In the genomic region with DNA sequence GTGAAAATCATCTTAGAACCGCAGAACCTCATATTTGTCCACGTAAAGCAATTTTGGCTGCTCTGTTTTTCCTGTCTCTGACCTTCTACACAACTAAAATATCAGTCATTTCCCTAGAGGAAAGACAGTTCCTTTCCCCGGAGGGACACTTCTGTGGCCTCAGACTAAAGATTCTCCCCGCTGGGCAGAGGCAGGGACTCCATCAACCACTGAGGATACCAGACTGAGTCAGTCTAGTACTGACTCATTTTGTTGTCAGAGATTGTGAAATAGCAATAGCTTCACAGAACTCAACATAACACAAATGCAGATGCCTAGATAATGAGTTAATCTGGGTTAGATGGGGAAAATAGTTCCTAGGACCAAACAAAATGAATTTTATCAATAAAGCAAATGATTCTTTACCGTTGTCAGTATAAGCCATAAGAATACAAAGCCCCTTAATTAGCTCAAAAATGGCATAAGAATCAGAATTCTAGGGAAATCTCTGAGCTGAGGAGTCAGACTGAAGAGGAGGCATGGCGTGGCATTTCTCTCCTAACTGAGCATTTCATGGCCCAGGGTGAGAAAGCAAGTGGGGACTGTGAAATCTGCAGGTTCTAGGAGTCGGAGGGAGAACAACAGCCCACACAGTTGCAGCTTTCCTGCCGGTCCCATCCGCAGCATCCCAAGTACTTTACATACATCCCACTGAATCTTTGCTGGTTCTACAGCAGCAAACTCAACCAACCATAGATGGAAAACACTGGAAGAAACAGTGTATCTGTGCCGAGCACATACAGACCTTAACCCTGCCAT, we compare ENCODE assay signal across 22 mouse cellular contexts. TPM values are rescaled to one million over a fixed set of nuclear protein-coding genes. Genes with fewer than 3 reads are reported as not detected.
A peak's percentile ranks its signal among the peaks of the same experiment; 100 is the strongest.
DNase-seq lines count a peak whose midpoint lies in the region; ATAC-seq and TF ChIP-seq lines count a peak whose summit lies in the region.
"Had no signal": no experiment of that assay in that cellular context is flagged by ENCODE, and none has a peak within 500 bp of the region (broad histone marks: within the 10 kb centered on the region; RNA-seq: fewer than 3 reads in every experiment).

No protein-coding gene starts in this region.

- H3K79me3 ChIP-seq in C2C12 (ENCODE audit: low read depth): no peaks in the 10 kb centered on the region

- H3K4me2 ChIP-seq in midbrain, embryonic 11.5 days: no peak overlapping the region
- H3K4me2 ChIP-seq in midbrain, embryonic 15.5 days: no peak overlapping the region
- H3K4me2 ChIP-seq: heart, embryonic 11.5 days; heart, embryonic 15.5 days; hindbrain, embryonic 13.5 days had no signal

- no peaks in the 10 kb centered on the region; the same call in 1 of the 2 replicates for H3K27me3 ChIP-seq in midbrain, embryonic 11.5 days (ENCODE audit: control insufficient read depth, insufficient read depth, low read length)
- H3K27me3 ChIP-seq in midbrain, embryonic 15.5 days (replicated peaks): no peaks in the 10 kb centered on the region
- H3K27me3 ChIP-seq in C2C12 (ENCODE audit: control insufficient read depth, insufficient read depth, insufficient read length): no peaks in the 10 kb centered on the region
- peaks cover 3% of the 10 kb centered on the region; the same call in 1 of the 2 replicates for H3K27me3 ChIP-seq in limb, embryonic 10.5 days (ENCODE audit: low read depth, poor library complexity, severe bottlenecking)
- H3K27me3 ChIP-seq: heart, embryonic 15.5 days had no signal

- H3K9me3 ChIP-seq in midbrain, embryonic 11.5 days (ENCODE audit: control insufficient read depth, low read length): no peaks in the 10 kb centered on the region
- no peaks in the 10 kb centered on the region for H3K9me3 ChIP-seq in midbrain, embryonic 15.5 days
- H3K9me3 ChIP-seq in limb, embryonic 10.5 days (replicated peaks): no peaks in the 10 kb centered on the region
- H3K9me3 ChIP-seq: embryonic facial prominence, embryonic 10.5 days; heart, embryonic 15.5 days; hindbrain, embryonic 13.5 days had no signal

- WGBS in midbrain, embryonic 11.5 days: 84% methylated on average over 10 of the region's 10 CpGs
- WGBS in midbrain, embryonic 15.5 days: 87% methylated on average over 10 of the region's 10 CpGs
- WGBS in limb, embryonic 10.5 days: 89% methylated on average over 10 of the region's 10 CpGs

- no peaks in the 10 kb centered on the region for H3K36me3 ChIP-seq in midbrain, embryonic 11.5 days (ENCODE audit: control insufficient read depth, insufficient read depth, low read length)
- H3K36me3 ChIP-seq in midbrain, embryonic 15.5 days (replicated peaks): no peaks in the 10 kb centered on the region
- no peaks in the 10 kb centered on the region for H3K36me3 ChIP-seq in C2C12 (ENCODE audit: control insufficient read depth, insufficient read depth)
- H3K36me3 ChIP-seq in limb, embryonic 10.5 days: no peaks in the 10 kb centered on the region
- H3K36me3 ChIP-seq: embryonic facial prominence, embryonic 10.5 days; heart, embryonic 15.5 days; hindbrain, embryonic 13.5 days had no signal

- no peak overlapping the region for H3K9ac ChIP-seq in midbrain, embryonic 11.5 days (ENCODE audit: low read length)
- H3K9ac ChIP-seq in midbrain, embryonic 15.5 days: no peak overlapping the region
- H3K9ac ChIP-seq: heart, embryonic 15.5 days; hindbrain, embryonic 13.5 days had no signal

- no peaks in the 10 kb centered on the region for H3K4me1 ChIP-seq in midbrain, embryonic 11.5 days (ENCODE audit: control insufficient read depth, insufficient read depth, low read length)
- no peaks in the 10 kb centered on the region for H3K4me1 ChIP-seq in midbrain, embryonic 15.5 days
- peaks cover 10% of the 10 kb centered on the region; the same call in 1 of the 2 replicates for H3K4me1 ChIP-seq in limb, embryonic 10.5 days
- H3K4me1 ChIP-seq: heart, embryonic 15.5 days had no signal

- H3K27ac ChIP-seq in midbrain, embryonic 11.5 days (ENCODE audit: low read depth, low read length): no peak overlapping the region
- H3K27ac ChIP-seq in midbrain, embryonic 15.5 days: no peak overlapping the region
- H3K27ac ChIP-seq in limb, embryonic 10.5 days: no peak overlapping the region
- H3K27ac ChIP-seq: embryonic facial prominence, embryonic 10.5 days; heart, embryonic 15.5 days; hindbrain, embryonic 13.5 days; hindbrain, postnatal 0 days had no signal

- H3K4me3 ChIP-seq in midbrain, embryonic 11.5 days (ENCODE audit: low read depth, low read length): no peak overlapping the region
- H3K4me3 ChIP-seq in midbrain, embryonic 15.5 days: no peak overlapping the region
- H3K4me3 ChIP-seq in C2C12 (ENCODE audit: insufficient read depth, poor library complexity, severe bottlenecking): no peak overlapping the region
- H3K4me3 ChIP-seq in limb, embryonic 10.5 days: no peak overlapping the region
- H3K4me3 ChIP-seq: embryonic facial prominence, embryonic 10.5 days; heart, embryonic 15.5 days; hindbrain, embryonic 13.5 days had no signal

- no peak overlapping the region for H3ac ChIP-seq in C2C12 (ENCODE audit: control insufficient read depth, insufficient read length, low read depth)

- DNase-seq in midbrain, embryonic 11.5 days (ENCODE audit: low spot score, missing footprints): peak; percentile 62
- DNase-seq in adipocyte (ENCODE audit: low spot score): peak; percentile 40
- no peak for DNase-seq in embryo, embryonic 10.5 days (ENCODE audit: low spot score)
- no peak for DNase-seq in B cell, adult 2 months
- no peak for DNase-seq in limb, embryonic 10.5 days (ENCODE audit: low spot score)
- DNase-seq: adrenal gland, adult 8-10 months; cerebellum, adult 11 months; cerebellum, adult 9-10 months; cerebellum, postnatal 25 days; gastrocnemius, postnatal 10 days; heart, adult 18-20 months; heart, postnatal 14 days; kidney, adult 11 months had no signal

- no peak for ATAC-seq in midbrain, embryonic 11.5 days (ENCODE audit: low FRiP score)
- ATAC-seq in midbrain, embryonic 15.5 days (replicated peaks): no peak
- ATAC-seq: CD4-positive, CD25-positive, alpha-beta regulatory T cell, adult 4 months; forebrain, embryonic 14.5 days; hindbrain, postnatal 0 days had no signal

- H3K79me2 ChIP-seq in C2C12 (ENCODE audit: control insufficient read depth, insufficient read depth): no peaks in the 10 kb centered on the region

- TF ChIP-seq CTCF in C2C12 (IDR thresholded peaks at IDR 0.05; ENCODE audit: control insufficient read depth, insufficient read depth, insufficient read length): no peak

TF ChIP-seq in C2C12, 6 proteins besides CTCF, POLR2A, EP300 and RAD21:
- TF ChIP-seq FOSL1 (IDR thresholded peaks at IDR 0.05; ENCODE audit: insufficient read depth, low read length, poor library complexity, severe bottlenecking): peak; percentile 96
- peak; percentile 99 for TF ChIP-seq CEBPB (IDR thresholded peaks at IDR 0.05; ENCODE audit: low read depth)
- TF ChIP-seq MAX (IDR thresholded peaks at IDR 0.05): peak; percentile 44
- TF ChIP-seq MYOD1 (IDR thresholded peaks at IDR 0.05; ENCODE audit: control insufficient read depth, insufficient read length, low read depth): no peak

RNA-seq across cellular contexts. Expression of gene Rhou, which starts 38.6 kb away (rescaled TPM):
- polyA plus RNA-seq in midbrain, embryonic 11.5 days (2014; fragmentation: Nextera tagmentation; extraction: Ambion mirVana): 7.7 and 8.3 TPM in 2 replicates
- 11.3 and 11.8 TPM in 2 replicates for polyA plus RNA-seq in midbrain, embryonic 15.5 days (2015; fragmentation: Nextera tagmentation; extraction: Ambion mirVana)
- polyA plus RNA-seq in C2C12 (2012; fragmentation: generic; extraction: Trizol): 22.7 TPM
- polyA plus RNA-seq in limb, embryonic 10.5 days (2016; fragmentation: Nextera tagmentation; extraction: Ambion mirVana): 6.7 and 7.3 TPM in 2 replicates

Comparison
In these comparisons a context has a peak if more than half of its experiments do, and no peak if none do; other contexts are left out.
1. DNase-seq: peak in midbrain, embryonic 11.5 days (single experiment) and adipocyte (single experiment); none in embryo, embryonic 10.5 days (single experiment), B cell, adult 2 months (0 of 2) and limb, embryonic 10.5 days (single experiment).